Mouse (Mus musculus): ENCODE data around the gene Prkch.

The Prkch gene

DNA sequence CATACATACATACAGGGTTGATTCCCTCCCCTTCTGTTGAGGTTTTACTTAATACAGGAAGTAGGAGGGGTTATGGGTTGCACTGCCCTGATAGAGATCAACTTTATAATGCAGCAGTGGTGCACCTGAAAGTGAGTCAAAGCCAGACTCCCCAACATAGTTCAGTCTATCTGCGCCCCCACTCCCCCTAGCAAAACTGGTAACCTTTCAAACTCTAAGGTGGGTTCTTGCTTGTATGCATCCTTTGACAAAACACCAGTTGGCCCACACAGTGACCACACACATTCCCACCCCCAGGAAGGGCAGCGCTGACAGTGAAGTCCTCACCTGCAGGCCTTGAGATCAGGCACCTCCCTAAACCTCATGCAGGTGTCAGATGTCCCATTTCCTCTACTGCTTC lies 135.9 kb downstream of the Prkch start:
- DNase-seq: no peak

DNA sequence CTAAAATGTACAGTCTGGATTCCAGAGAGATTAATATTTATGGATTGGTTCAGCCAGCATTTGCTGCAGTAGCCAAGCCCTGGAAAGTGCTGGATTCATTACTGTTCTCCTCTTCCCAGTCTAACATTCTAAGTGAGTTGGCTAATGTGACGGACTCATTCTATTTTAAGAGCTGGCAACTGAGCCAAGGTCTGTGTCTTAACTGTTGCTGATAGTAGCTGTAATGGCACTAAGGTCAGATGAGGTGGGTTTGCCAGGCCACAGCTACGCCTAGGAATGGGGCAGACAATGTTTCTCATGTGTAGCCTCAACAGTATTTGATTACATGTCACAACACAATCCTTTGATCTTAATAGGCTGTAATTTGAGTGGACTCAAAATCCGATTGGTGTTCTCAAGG lies 137.5 kb downstream of the Prkch start:
- no peak for DNase-seq

DNA sequence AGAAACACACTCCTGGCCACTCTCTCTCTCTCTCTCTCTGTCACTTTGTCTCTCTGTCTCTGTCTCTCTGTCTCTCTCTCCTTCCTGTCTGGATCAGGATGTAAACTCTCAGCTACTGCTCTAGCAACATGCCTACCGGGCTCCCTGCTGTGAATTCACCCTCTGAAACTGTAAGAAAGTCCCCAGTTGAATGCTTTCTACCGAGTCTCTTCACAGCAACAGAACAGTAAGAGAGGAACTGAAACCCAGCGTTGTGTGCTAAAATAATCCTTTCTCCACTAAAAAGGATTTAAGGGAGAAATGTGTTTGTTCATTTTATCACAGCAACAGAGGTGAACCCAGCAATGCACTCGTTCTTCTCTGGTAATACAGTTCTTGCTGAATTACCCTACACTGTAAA lies 138.5 kb downstream of the Prkch start:
- no peak for DNase-seq

DNA sequence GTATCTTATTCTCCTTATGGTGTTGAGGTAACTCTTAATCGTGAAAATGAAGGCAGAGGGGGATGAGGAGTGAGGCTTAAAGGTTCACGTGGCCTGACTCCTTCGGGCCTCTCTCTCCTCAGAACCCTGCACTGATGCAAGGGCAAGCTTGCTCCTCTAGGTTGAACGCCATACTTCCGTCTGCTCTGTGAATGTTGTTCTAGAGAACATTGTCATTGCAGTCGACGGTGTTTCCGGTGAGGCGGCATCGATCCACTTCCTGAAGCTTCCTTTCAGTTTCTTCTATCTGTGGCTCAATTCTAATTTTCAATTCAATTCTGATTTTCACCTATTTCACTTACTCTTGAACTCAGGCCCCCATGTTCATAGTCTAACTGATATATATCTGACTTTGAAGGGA lies 139.3 kb downstream of the Prkch start:
- no peak for DNase-seq

DNA sequence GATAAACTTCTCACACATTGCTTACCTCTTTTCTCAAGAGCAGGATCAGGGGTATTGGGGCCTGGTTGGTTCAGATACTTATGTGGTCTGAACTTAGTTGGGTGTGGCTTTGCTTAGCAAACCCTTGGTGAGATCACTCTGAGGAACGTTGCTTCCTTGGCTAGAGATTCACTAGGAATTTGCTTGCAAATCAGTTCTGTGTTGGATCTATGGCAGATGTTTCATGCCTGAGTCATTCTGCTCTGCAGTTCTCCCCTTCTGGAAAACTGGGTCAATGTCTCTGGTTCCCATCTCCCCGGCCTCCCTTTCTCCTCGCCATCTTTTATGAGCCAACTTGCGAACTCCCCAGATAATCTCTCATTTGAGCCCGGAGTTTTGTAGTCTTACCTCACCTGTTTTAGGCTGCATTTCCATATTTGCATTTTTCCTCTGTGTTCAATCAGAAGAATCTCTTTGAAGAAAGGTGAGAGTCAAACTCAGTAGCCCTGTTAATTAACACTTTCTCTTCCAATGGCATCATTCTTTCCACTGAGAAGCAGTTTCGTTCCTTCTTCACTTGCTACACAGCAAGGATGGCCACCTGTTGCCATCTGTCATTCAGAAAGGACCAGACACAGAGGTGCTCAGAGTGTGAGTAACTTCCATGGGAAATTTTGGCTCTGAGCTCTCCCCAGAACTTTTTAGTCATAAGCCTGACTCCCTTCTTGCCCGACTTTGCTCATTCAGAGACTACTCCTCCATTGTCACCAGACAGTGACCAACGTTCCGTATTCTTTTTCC lies 141.4 kb downstream of the Prkch start:
- no peak for DNase-seq

DNA sequence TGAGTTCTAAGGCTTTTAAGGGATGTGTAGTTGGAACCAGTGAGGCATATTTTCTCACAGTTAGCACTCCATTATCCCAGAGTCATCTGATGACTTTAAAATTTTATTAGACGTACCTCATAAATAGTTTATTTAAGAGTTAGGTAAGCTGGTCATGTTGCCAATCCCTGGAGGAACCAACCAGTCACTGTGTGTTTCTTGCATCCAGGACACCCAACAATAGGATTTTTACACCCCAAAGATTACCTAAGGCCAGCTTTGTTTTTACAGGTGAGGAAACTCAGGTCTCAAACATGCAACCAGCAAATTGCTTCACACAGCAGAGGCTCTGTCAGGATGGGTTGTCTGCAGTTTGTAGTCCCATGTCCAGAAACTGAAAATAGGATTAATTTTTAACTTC lies 142.4 kb downstream of the Prkch start:
- no peak for DNase-seq

DNA sequence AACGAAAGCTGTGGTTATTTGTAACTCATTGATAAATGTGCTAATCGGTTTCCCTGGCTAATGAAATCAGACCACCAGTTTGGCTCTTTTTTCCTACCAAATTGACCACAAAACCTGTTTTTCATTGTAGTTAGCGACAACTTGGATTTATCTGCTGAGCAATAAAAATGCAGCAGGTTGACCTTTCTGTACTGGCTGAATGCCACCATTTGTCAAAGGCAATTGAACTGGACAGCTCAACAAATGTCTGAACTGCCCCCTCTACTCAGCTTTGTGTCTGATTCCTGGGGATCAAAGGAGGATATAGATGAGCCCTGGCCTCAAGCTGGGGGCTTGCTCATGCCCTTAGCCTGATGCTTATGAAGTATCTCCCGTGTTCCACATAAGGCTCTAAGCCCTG lies 146.0 kb downstream of the Prkch start:
- no peak for DNase-seq

DNA sequence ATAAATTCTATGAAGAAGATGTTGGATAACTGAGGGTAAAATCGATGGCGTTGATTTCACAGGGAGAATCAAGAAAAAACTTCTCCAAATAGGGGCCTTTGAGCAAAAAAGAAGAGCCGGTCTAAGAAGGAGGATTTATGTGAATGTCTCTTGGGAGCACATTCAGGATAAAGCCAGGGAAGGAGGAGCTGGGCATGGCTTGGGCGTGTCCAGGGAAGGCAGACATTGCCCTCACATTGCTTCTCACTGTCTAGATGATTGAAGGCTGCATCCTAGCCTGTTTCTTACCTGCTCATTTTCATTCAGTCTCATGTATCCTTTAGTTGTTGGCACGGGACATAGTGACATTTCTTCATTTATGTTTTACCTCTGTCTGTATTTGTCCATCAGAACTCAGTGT lies 146.5 kb downstream of the Prkch start:
- DNase-seq: no peak

DNA sequence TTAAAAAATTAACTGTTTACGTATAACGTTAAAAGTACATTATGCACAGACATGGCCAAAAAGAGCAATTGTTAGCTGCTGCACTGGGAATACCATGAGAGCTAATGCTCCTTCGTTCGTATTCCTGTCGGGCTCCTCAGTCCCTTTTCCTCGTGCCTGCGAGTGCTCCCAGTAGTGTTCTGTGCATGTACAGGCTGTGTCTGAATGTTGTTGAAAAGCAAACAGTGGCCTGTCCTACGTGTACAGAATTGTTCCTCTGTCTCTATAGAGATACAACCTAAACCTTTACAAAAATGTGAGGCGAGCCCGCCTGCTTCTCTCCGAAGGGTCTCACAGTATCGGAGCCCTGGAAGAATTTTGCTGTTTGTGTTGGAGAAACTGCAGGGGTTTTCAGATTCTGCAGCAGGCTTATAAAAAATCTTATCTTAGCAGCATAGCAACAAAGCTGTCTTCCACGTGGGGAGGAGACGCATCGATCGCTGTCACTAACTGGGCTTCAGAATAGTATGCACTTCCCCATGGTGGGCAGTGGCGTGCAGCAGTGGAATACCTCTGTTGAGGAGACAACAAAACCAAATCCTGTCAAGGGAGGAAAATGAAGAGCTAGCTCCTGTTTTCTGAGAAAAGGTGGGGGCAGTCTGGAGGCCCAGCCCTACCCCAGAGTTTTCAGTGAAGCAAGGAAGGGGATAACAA lies 147.4 kb downstream of the Prkch start:
- peak; percentile 26 for DNase-seq

DNA sequence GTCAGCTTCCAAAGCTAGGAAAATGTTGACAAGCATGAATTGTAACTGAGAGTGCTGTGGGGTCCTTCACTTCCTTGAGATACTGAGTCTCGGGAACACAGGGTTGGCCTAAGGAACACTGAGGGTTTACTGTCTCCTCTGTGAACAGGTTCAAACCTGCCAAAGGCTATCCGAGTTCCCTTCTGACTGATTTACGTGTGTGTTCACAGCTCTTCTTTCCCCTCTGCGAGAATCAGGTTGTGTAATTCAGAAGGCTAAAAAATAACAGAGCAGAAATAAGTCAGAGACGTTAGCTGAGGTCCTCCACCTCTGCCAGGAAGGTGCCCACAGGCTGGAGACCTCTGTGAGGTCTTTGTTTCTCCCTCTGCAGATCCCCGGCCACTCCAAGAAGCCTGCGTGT lies 148.3 kb downstream of the Prkch start:
- no peak for DNase-seq

DNA sequence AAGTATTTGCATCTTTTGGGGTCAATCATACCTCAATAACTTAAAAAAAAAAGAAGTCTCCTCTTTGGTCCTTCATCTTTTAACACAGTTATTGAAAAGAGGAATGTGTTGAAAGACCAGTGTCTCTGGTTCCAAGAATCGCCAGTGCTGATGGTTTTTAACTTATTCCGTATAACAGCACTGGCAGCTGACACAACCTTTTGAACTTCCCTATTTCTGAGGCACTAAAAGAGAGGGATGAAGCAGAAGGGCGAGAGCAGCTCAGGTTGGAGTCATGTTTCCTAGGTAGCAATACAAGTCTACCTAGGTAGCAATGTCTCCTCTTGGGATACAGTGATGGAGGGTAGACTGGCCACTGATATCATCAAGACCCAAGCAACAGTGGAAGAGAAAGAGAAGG lies 152.3 kb downstream of the Prkch start:
- no peak for DNase-seq

DNA sequence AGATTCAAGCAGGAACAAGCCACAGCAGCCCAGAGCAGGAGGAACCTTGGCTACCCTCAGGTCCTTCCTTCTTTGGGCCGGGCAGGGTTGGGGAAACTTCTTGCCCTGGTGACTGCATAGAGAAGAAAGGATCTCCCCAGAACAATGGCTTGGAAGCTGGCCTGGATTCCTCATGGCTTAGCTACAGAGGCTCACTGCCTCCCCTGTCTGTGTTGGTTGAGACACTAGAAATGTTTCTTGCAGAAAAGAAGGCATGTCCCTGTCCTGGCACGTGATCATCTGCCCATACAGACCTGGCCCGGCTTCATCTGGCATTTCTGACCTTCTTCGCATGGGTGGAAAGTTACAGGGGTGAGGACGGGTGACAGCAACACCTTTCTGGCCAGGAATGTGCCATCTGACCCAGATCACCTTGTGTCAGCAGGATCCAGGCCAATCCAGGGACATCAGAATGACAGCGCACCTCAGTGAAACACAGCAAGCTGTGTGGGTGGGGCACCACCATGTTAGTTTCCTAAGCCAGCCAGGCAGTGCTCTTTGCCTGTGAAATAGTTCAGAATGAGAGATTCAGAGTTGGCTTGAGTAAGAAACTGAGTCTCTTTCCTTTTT lies 155.1 kb downstream of the Prkch start:
- DNase-seq: no peak

DNA sequence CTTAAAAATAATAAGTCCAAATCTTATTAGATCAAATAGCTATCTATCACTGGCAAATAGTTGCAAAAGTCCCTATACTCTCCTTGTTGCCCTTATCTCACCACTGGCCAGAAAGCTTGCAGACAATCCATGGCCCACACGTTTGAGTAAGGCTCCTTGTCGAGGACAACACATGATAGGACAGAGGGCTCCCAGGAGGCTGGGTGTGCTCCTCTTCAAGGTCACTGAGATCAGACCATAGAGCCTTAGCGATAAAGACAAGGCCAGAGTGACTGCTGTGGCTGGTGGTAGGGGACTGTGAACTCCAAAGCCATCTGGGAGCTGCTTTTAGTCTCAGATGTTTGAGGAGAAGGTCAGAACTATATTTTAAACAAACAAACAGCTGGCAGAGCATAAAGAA lies 158.0 kb downstream of the Prkch start:
- no peak for DNase-seq

DNA sequence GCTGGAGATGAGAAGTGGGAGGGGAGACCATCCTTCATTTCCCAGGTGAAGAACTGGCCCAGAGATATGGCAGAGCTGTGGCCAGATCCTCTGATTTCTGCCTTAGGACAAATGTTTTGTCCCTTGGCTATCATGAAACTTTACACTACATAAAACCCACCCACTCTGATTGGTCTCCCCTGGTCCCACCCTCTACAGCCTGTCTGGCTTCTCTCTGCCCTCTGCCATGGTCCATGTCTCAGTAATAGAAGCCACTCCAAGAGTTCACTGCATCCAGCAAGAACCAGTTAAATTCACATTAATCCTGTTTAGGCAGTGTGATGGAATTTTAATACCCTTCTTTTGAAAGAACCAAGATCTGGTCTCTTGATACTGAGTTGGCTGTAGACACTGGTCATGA lies 158.5 kb downstream of the Prkch start:
- no peak for DNase-seq

DNA sequence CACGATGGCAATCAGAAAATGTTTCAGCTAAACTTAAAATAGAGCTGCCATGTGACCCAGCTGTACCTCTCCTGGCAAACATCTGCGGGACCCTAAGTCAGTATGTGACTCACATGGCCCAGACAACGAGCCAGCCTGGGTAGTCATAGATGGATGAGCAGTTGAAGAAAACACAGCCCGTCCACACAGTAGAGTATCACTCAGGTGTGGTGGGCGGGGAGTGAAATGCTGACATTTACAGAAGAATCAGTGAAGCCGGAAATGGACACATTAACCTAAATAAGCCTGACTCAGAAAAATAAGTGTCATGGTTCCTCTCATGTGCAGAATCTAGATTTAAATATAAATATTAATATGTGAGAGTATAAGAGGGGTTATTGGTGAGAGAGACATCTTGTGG lies 161.5 kb downstream of the Prkch start:
- no peak for DNase-seq

DNA sequence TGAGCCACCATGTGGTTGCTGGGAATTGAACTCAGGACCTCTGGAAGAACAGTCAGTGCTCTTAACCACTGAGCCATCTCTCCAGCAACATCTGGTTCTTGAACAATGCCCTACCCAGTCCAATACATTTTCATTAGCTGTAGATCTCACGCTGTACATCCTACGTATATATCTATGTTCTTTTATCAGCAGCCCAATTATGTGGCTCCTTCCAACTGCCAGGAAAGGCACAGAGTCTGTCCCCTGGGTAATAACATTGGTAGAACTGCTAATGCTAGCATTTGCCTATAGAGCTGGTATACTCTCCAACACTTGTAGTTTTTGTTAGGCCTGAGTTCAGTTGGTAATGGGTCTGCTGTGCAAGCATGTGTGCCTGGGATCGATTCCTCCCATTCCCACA lies 163.8 kb downstream of the Prkch start:
- no peak for DNase-seq

DNA sequence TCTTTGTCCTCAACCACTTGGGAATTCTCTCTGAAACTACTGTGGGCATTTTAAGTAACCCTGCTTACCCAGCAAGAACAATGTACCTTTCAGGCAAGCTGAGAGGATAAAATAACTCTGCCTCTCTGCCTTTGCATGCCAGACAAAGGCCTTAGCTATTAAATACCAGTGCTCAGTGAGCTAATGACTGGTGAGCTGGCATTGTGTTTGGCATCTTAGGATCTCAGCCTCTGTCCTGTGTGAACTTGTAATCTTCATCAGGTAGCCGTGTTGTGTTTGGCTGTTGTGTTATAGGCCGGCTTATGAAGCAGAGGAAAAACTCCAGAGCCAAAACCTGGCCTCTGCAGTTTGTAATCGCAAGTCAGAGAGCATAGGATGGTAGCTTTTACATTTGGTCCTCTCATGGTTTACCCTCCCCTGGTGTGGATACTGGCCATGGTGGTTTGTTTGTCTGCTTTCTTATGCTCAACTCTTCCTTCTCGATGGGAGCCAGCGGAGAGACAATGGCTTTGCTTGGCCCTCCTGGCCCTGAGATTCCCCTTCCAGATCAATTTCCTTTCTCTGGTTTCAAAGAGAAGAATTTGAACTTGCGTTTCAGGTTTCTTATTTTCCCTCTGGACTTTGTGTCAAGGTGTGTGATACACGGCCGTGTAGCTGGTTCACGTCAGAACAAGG lies 170.0 kb downstream of the Prkch start:
- no peak for DNase-seq

DNA sequence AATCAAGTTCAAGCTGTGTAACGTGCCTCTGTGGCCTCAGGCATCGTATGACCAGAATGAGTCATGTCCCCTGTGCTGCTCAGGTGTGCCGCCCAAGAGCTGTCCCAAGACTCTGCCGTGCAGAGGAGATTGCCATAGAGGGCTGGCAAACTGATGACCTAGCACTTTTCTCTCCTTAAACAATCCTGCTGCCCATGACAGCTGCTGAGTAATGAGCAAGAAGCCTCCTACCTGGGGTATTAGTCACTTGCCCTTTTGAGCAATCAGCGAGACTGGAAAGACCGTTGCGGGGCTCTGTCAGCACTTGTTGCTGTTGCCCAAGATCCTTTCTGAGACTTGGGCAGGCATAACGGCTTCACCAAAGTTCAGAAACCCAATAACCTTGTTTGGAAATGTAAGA lies 171.1 kb downstream of the Prkch start:
- no peak for DNase-seq

DNA sequence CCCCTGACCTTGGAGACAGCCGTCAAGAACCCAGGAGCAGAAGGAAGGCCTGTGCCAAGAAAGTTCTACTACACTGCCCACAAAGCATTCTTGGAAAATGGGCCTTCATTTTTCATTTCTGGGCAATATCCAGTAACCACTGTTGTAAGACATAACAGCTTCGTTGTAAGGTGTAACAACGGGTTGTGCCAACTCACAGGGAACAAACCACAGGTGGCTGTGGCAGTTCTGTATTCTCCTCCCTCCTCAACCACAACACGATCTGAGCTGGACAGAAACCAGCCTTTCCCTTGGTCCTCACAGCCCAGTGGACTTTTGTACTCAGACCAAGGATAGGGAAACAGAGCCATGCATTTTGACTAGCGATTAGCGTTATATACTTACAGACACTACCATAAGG lies 171.9 kb downstream of the Prkch start:
- no peak for DNase-seq

DNA sequence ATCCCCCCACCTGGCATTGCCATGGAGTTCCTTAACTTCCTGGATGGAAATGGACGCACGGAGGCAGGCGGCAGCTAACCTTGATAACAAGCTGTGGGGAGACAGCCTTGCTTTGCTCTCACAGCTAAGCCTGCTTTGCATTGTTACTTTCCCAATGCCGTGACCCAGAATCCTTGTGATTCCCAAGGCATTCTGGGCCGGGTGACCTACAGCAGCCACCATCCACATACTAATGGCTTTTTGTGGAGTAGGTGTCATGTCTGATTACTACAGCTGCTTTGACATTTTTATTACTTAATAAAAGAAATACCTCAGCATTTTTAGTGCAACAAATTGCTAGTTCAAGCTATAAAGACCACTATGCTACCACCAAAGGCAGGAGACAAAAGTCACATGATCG lies 177.4 kb downstream of the Prkch start:
- DNase-seq: no peak

DNA sequence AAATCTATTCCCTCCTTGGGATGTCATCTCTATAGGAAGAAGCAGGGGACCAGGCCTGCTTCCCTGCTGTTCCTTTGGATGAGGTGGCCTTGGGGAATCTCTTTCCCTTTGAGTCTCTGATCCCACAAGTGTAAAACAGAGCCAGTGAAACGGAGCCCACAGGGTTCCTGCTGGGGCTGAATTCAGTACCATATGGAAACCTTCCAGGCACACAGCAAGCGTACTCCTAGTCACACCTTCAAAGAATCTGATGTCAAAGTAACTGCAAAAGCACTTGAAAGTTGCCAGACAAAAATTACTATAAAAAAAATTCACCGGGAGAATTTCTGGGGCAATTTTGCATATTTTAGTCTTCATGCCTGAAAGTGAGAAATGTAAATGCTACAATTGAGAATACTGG lies 178.2 kb downstream of the Prkch start:
- DNase-seq: no peak

DNA sequence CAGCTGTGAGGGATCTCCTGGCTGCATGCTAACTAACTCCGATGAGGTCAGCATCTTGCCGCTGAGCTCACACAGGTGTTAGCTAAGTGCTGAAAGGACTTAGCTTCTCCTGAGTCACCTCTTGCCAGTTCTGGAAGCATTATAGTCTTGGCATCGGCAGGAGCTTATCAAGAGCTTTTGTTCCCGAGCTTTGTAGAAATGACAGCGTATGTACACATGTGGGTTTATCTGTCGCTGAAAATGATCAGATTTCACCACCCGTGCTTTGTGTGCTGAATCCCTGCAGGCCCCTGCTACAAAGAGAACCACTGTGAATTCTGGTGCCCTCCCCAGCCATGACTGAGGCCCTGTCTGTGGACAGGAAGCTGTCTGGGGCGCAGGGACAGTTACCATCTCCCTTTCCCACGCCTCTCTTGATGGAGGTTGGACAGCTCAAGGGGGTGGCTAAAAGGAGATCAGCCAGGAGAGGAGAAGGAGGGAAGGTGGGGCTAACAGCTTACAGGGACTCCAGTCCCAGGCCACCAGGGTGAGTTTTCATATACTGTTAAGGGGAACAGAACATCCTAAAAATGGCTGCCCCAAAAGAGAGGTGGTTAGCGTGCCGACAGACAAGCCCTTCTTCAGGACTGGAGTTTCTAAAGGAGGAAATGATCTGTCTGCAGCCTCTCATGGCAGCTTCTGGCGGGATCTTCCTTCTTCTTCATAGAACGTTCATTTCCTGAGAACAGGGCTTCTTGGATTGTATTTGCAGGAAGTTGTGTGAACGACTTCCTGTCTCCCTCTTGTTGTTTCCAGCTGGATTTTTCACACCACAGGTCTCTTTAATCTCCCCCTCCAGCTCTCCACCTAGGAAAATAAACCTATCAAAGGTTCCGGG lies 180.3 kb downstream of the Prkch start:
- DNase-seq: no peak

DNA sequence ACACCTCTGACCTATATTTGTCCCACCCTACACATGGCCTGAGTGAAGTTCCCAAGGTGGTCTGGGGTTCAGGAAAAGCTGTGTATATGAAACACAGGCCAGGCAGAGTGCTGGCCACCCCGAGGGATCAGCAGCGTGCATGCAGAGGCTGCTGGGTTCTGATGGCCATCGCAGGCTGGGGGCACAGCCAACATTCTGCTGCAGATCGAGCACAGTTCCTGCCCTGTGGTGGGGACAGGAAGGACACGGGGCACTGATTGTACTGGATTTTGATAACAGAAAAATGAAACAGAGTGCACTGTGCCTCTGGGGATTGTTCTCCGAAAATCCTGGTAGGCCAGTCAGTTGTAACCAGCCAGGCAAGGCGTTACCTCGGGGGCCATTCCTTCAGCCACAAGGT lies 181.6 kb downstream of the Prkch start:
- DNase-seq: no peak

Measured in right cerebral cortex, postnatal 4 days (tissue).